Mouse (Mus musculus) gastrocnemius, postnatal 25 days (tissue): ENCODE results near the gene Chst5. TPM values are rescaled to one million over a fixed set of nuclear protein-coding genes. Genes with fewer than 3 reads are reported as not detected.
A peak's percentile ranks its signal among the peaks of the same experiment; 100 is the strongest.
"Not testable (repeated sequence)": the region's sequence is repeated elsewhere in the genome, so short reads cannot be mapped to it uniquely, and the experiment has no call there.

ENCODE experiments used
- DNase-seq: peaks from one replicate; pipeline ENCODE4 v3.0.0; 2022
- long read RNA-seq, 2 experiments: library from polyadenylated mRNA; stranded (forward); transcript quantifications; one replicate each; pipeline ENCODE4 v2.0.0; 2021
- total RNA-seq, 2 experiments: library from RNA; stranded (reverse); gene quantifications; 1 replicate in 1 of 2; 2 replicates in 1 of 2; pipeline ENCODE4 v1.2.3; 2021

Gene Chst5
- total RNA-seq = under 1 TPM in 1 of 2 experiments, not detected in 1; 0.11 TPM
- long read RNA-seq, experiment 1, partial matches to known transcripts = 0 of 4 reads
- long read RNA-seq, experiment 1, other reads (novel, unspliced or antisense) = 4 of 4 reads
- long read RNA-seq, experiment 2 = 0 reads

DNA sequence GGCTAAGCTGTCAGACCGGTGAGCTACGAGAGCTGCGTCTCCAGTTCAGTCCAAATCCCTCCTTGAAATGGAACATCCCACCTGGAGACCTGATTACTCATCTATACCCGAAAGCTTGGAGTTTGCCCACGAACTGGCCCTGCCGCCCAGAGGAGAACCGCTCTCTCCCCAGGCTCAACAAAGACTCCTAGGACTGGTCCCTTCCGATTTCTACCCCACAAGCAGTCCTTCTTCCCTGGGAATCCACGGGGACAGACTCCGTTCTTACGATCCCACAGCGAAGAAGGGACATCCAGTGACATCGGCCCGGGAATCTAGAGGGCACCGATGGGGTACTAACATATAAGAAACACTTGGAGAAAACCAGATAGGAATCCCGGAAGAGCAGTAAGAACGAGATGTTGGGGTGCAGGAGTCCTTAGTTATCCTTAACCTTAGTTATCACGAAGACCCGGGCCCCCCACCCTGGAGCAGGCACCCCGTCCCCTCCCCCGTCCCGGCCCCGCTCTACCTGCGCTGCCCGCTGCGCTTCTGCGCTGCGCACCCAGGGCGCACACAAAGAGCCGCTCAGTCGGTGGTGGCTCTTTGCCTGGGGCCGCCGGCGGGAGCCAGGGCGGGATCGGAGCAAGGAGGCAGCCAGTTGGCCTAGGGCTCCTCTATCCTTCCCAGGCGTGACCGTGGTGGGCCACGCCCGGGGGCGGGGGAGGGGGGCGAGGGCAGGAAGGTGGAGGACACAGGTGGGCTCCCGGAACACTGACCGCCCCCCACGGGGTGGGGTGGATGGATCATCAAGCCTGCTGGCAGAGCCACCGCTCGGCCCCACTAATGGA is at the start of gene Chst5:
TSS of gene Chst5 (minus strand) at position 827 of the 830 bp plus-strand sequence.
- DNase-seq = no peak

DNA sequence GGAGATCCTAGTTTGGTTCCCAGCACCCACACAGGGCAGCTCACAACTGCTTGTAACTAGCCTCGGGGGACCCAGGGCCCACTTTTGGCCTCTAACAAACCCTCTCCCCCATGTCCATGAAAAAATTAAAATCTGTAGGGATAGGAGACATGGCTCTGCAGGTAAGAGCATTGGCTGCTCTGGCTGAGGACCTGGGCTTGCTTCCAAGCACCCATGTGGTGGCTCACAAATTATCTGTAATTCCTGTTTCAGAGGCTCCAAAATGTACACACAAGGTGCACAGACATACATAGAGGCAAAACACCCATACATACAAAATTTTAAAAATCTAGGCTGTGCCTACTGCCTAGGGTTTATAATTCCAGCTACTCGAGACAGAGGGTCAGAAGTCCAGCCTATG is 47.0 kb upstream of the Chst5 start:
- DNase-seq = no peak

DNA sequence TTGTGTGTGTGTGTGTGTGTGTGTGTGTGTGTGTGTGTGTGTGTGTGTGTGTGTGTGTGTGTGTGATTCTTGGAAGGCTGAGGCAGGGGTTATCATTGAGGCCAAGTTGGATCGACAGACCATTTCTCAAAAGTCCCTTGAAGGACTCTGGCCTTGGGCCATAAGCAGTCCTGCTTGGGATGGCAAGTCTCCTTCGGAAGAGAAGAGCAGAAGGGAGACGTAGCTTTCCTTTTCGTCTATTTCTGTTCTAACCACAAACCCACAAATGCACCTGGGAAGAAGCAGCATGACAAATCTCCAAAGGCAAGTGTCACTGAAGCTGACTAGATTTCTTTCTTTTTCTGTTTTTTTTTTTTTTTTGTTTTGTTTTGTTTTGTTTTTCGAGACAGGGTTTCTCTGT is 45.6 kb upstream of the Chst5 start:
- no peak for DNase-seq

DNA sequence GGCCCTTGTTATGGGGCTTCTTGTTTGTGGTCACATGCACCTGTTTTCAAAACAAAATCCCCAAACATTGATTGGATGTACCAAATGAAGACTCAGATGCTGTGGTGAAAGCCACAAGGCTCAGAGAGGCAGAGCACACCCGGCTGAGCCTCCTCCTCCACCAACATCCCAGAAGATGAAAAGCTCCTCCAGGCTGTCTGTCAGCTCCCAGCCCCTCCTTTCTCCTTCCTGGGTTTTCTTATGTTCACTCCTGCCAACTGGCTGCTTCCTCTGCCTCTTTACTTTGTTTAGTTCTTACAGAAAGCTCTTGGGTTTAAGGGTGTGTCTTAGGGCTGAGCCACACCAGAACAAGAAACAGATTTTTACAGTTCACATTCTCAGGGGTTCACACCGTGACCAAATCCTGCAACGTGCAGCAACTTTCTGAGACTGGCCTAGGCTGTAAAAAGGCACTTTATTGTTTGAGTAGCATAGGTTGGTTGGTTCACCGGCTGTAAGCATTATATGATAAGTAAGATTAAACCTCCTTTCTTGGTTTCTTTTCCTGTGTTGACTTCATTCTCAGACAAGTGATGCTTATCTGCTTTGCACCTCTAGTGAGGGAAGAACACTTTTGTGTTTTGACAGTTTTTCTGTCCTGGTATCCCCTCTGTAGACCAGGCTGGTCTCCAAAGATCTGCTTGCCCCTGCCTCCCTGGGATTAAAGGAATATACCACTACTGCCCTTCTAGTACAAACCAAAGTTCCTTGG is 44.8 kb upstream of the Chst5 start:
- DNase-seq = no peak

DNA sequence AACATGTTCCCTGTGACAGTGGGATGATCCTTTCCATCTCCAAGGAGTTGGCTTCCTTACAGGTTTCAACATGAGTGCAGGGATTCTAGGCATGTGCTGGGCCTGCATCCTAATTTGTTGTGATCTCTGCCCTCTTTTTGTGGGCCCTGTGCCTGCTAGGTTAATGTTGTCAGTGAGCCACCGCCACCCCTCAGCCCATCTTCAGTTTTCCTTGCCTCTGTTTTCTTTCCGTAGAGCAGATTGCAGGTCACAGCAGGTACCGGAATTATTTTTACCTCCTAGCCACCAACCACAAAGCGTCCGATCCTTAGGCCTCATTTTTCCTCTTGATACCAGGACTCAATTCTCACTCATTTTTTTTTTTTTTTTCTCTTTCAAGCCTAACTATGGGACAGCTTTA is 41.7 kb upstream of the Chst5 start:
- DNase-seq = no peak

DNA sequence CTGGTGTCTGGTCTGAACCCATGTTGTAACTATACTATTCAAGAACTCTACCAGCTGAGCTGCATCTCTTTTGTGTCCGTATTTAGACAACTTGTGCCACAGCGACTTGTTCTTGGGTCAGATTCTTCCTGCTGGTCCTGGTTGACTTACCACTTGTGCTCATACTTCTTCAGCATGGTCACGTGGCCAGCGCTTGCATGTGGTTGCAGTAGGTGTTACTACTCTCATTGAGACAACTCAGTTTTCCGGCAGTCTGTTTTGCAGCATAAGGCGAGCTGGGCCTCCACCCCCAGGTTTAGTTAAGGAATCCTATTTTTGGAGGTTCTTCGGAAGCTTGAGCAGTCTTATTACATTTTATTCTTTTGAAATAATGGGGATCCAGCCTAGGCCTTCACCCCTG is 41.1 kb upstream of the Chst5 start:
- no peak for DNase-seq

DNA sequence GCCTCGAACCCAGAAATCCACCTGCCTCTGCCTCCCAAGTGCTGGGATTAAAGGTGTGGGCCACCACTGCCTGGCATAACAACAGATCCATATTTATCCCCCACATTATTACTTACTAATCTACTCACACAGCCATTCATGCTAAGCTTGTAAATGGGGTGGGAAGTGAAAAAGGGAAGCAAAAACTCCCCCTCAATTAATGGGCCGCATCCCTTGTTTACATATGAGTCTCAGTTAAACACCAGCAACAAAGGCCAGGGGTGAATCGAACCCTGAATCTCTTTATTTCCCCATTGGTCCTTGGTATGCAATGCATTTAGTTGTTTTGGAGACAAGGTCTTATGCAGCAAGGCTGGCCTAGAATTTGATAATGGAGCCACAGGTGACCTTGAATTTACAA is 40.6 kb upstream of the Chst5 start:
- DNase-seq = no peak

DNA sequence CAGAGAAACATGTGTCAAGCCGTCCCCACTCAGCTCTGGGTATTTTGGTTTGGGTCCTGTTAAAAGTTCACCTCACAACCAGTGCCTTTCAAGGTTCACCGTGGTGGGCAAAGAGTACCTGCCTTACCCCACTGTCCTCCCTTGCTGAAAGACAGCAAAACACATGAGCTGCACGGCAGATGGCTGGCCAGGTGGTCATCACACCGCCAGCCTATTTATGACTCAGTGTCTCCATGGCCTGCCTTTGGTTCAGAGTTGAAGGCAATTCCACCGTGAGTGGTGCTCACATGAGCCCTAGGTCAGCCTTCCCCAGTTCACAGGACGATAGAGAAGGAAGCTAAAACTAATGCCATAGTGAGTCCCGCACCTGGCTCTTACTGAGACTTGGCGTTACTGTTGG is 37.7 kb upstream of the Chst5 start:
- DNase-seq = no peak

DNA sequence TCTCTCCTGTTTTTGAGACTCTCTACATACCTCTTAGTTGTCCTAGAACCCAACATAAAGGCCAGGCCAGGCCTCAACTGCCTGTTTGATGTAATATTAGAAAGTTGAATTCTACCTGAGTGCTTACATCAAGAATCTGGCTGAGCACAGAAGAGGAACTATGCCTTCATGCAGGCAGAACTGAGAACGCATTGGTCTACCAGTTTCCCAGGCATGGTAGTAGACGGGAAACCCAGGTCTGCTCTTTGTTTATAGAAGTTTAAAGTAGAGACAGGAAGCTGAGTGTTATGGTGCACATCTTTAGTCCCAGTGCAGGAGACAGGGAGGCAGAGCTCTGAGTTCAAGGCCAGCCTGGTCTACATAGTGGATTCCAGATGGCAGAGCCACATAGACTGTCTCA is 36.9 kb upstream of the Chst5 start:
- DNase-seq = no peak

DNA sequence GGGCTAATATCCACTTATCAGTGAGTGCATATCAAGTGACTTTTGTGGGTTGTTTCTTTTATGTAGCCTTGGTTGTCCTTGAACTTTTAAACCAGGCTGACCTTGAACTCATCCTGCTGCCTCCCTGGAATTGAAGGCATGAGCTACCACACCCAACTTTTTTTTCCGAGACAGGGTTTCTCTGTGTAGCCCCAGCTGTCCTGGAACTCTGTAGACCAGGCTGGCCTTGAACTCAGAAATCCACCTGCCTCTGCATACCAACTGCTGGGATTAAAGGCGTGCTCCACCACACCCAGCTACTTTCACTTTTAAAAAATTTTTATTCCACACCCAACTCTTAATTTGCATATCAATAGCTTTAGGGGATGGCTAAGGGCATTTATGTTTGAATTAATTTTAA is 33.3 kb upstream of the Chst5 start:
- no peak for DNase-seq

DNA sequence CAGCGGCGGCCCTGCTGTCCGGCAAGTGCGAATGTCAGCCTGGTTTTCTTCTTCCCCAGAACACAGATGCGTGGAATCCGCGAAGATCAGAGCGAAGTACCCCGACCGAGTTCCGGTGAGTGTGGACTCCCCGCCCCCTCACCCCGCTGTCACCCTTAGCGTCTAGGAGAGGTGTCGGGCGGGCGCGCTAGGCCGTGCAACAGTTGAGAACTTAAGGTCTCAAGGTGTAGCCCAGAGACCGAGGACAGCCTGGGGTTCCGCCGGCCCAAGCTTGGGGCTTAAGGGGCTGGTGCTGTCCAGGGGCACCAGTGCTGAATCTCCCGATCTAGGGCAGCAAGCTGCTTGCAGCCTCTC is 30.8 kb upstream of the Chst5 start:
- peak; percentile 17 for DNase-seq

DNA sequence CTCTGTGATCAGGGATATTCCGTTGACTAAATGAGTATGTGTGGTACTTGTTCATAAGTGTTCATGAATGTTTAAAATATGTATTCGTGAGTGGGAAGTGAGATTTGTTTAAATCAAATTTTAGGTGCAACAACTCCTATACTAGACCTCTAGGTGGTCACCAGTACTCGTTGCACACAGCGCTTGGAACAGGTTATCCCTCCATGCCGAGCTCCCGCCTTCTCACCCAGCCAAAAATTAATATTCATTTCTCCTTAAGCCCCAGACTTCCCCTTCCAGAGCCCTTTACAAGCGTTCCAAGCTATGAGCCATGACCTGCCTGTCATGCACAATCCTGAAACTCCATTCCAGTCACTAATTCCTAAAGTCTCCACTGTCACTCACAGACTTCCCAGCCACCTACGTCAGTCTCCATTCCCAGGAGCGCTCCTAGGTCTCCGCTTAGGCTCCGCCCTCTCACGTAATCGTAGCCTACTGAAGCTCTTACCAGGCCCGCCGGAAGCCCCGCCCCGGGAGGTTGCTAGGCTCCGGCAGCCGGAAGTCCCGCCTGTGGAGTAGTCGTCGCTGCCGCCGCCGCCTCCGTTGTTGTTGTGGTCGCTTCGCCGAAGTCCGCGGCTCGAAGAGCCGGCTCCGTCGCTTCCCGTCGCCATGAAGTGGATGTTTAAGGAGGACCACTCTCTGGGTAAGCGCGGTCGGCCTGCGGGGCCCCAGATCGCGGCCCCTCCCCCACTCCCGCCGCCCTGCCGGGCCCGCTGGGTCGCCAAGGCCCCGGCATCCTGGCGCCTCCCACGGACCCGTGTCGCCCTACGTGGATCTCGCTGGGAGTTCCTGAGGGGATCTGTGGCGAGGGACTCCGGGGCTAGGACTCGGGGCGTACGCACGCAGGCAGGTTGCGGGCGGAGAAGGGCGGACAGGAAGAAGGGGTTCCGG is 30.2 kb upstream of the Chst5 start, which contains the start of gene Gabarapl2:
TSS of gene Gabarapl2 (plus strand) at position 533 of the 930 bp plus-strand sequence.
- peak; percentile 96 for DNase-seq

DNA sequence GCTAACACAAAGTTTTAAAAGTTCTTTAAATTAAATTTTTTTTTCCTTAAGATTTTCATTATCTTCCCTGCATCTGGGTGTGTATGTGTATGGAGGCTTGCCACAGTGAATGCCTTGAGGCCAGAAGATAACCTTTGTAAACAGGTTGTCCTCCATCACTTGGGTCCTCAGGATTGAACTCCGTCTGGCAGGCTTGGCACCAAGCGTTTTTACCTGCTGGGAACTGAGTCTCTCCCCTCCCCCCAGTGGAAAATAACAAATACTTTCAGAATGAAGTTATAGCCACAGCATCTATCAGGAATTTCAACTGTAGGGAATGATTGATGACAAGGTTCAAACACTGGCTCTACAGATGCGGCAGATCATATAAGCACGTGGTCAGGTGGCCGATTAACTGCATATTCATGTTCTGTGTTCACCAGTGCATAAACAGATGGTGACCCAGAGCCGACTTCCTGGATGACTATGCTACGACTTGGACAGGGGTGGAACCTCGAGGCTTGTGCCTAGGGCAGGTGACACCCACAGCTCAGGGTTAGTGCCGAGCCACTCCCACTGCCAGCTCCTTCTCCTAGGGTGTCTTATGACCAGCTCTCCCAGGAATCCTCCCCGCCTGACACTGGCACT is 29.4 kb upstream of the Chst5 start:
- peak; percentile 33 for DNase-seq

DNA sequence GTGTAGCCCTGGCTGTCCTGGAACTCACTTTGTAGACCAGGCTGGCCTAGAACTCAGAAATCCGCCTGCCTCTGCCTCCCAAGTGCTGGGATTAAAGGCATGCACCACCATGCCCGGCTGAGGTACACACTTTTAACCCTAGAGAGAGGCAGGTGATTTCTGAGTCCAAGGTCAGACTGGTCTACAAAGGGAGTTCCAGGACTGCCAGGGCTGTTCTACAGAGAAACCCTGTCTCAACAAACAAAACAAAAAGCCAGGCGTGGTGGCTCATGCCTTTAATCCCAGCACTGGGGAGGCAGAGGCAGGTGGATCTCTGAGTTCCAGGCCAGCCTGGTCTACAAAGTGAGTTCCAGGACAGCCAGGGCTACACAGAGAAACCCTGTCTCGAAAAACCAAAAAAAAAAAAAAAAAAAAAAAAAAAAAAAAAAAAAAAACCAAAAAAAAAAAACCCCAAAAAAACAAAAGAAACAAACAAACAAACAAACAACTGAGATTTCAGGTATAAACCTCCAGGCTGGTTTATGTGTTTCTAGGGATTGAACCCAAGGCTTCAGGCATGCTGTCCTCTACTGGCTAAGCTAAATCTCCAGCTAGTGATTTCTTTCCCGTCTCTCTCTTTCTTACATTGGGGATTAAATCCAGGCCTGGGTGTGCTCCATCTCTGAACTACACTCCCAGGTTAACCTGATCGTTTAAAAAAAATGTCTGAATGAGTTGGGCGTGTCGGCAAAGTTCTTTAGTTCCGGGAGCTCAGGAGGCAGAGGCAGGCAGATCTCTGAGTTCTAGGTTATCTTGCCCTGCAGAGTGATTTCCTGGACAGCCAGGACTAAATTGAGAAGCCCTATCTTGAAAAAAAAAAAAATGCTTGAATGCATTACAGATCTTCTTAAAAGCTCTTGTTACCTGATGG is 28.1 kb upstream of the Chst5 start:
- not testable (repeated sequence) for DNase-seq

DNA sequence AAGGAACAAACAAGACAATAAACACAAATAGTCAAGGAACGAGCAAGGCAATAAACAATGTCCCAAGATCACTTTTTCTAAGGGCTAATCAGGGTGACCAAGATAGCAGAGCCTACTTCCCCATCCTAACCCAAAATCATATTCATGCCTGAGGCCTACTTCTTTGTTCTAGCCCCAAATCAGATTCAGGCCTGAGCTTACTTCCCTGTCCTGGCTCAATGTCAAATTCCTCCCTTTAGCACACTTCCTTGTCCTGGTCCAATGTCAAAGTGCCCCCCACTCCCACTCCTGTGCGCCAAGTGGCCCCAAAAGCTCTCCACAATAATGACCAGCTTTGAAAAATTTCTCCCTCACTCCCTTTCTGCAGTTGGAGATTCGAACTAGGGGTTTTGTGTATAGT is 26.9 kb upstream of the Chst5 start:
- DNase-seq = no peak

DNA sequence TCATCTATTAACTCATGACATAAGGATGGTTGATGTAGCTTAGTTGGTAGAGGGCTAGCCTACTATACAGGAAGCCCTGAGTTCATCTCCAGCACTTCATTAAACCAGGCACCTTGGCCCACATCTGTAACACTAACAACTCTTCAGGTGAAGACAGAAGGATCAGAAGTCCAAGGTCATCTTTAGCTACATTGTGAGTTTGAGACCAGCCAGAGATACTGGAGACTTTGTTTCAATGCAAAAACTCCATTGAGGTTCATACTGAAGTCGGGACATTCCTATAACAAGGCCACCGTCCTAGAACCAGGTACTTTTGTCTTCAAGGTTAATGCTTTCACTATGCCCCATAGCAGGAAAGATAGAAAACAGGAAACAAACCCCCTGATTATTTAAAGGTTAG is 24.0 kb upstream of the Chst5 start:
- DNase-seq = no peak

DNA sequence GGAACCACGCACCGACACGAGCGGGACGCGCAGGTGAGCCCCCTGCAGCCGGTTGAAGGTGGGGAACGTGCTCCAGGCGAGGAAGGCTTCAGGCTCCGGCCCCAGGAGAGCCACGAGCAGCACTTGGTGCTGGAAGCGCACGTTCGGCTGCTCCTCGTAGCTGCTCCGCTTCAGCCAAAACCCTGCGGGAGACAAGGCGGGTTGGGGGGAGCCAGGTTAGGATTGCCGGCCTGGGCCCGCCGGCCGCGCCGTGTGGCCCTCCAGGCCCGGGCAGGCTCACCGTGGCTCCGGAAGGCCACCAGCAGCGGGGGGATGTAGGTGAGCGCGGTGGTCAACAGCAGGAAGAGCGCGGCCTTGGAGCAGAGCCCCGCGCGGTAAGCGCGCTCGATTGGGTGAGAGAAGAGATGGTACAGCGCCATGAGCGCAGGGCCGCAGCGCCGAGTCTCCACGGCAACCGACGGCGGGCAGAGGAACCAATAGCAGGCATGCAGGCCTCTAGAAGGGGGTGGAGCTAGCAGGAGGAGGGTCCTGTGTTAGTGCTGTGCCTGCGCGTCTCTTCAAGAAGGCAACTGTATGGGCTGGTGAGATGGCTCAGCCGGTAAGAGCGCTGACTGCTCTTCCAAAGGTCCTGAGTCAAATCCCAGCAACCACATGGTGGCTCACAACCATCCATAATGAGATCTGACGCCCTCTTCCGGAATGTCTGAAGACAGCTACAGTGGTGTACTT is 23.3 kb upstream of the Chst5 start, which contains the start of gene Tmem231:
TSS of gene Tmem231 (minus strand) at position 534 of the 729 bp plus-strand sequence.
- peak; percentile 87 for DNase-seq

DNA sequence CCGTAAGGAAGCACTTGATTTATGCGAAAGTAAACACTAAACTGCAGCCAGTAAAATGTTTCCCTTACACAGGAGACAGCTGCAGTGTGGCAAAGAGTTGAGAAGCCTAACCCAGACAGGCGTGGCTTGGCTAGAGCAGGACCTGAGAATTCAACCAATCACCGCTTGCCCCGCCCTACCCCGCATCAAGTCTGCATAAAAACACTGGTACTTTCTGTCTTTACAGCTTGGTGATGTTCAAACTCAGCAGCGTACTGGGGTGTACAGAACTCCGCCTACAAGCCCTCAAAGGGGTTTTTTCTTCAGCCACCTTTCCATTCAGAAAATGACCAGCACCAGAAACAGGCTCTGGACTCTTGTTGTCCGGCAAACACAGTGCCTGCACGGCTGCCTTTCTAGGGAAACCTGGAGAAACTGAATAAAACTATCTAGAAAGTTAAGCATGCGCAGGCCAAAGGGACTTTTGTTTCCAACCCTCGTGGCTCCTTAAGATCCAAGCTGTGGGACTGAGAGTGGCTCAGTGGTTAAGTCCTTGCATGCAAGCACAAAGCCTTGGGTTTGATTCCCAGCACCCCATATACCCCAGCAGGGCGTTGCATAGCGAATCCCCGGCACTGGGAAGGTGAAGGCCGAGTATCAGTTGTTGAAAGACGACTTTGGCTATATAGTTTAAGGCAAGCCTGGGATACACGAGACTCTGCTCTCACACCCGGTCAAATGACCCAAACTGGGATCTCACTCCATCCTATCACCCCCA is 22.5 kb upstream of the Chst5 start:
- peak; percentile 68 for DNase-seq

DNA sequence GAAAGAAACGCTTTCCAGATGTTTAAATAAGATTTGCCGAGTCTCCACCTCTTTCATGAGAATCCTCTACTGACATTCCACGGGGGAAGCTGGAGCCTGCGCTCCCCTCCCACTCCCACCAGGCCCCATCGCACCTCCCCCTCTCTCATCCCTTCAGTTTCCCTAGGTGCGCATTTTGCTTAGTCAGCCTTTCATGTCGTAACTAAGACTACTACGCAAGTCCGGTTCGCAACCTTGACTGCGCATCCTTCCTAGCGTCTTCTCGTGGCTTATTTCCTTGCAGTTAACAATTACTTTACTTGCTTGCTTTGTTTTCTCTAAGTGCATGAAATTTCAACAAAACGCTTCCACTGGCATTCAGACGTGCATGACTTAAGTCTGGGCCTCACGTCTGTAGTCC is 21.5 kb upstream of the Chst5 start:
- no peak for DNase-seq
